18 mouse cellular contexts compared by ENCODE assay signal in genomic region chr4:95138676-95139075, GRCm38 (mm10).
DNase-seq lines count a peak whose midpoint lies in the region; ATAC-seq lines count a peak whose summit lies in the region.
"Had no signal": no experiment of that assay in that cellular context is flagged by ENCODE, and none has a peak within 500 bp of the region (broad histone marks: within the 10 kb centered on the region; RNA-seq: fewer than 3 reads in every experiment).

No protein-coding gene starts in this region.

- no peaks in the 10 kb centered on the region for H3K9me3 ChIP-seq in forebrain, embryonic 15.5 days
- H3K9me3 ChIP-seq in forebrain, embryonic 14.5 days (replicated peaks; ENCODE audit: control insufficient read depth, low read length): no peaks in the 10 kb centered on the region
- no peaks in the 10 kb centered on the region for H3K9me3 ChIP-seq in kidney, embryonic 15.5 days (replicated peaks)
- no peaks in the 10 kb centered on the region for H3K9me3 ChIP-seq in limb, embryonic 11.5 days (ENCODE audit: control insufficient read depth, low read length)
- no peaks in the 10 kb centered on the region for H3K9me3 ChIP-seq in limb, embryonic 10.5 days (replicated peaks)
- H3K9me3 ChIP-seq: embryonic facial prominence, embryonic 13.5 days; heart, embryonic 13.5 days; hindbrain, embryonic 15.5 days had no signal

- H3K4me3 ChIP-seq in forebrain, embryonic 15.5 days: no peak overlapping the region
- H3K4me3 ChIP-seq in forebrain, embryonic 14.5 days (ENCODE audit: low read depth, low read length): no peak overlapping the region
- H3K4me3 ChIP-seq in kidney, embryonic 15.5 days (replicated peaks): no peak overlapping the region
- H3K4me3 ChIP-seq in limb, embryonic 11.5 days (ENCODE audit: low read depth, low read length): no peak overlapping the region
- H3K4me3 ChIP-seq in limb, embryonic 10.5 days: no peak overlapping the region
- H3K4me3 ChIP-seq: embryonic facial prominence, embryonic 13.5 days; heart, embryonic 13.5 days; hindbrain, embryonic 15.5 days had no signal

- 0 out of 2 replicates have a peak overlapping the region, but pooled peaks have one; percentile 70 for H3K27ac ChIP-seq in forebrain, embryonic 15.5 days (replicated peaks)
- H3K27ac ChIP-seq in forebrain, embryonic 14.5 days (ENCODE audit: low read depth, low read length): no peak overlapping the region
- 0 out of 2 replicates have a peak overlapping the region, but pooled peaks have one; percentile 7 for H3K27ac ChIP-seq in kidney, embryonic 15.5 days
- peak overlapping the region; percentile 14; the same call in 1 of the 2 replicates for H3K27ac ChIP-seq in limb, embryonic 11.5 days (replicated peaks; ENCODE audit: low read depth, low read length)
- no peak overlapping the region for H3K27ac ChIP-seq in limb, embryonic 10.5 days
- H3K27ac ChIP-seq: embryonic facial prominence, embryonic 13.5 days had no signal

- DNase-seq in forebrain, embryonic 14.5 days (ENCODE audit: low spot score): no peak
- no peak for DNase-seq in kidney, adult 18-20 months
- no peak for DNase-seq in limb, embryonic 11.5 days (ENCODE audit: low spot score)
- DNase-seq in limb, embryonic 10.5 days (ENCODE audit: low spot score): no peak
- DNase-seq: adrenal gland, postnatal 14 days; cerebellum, adult 11-12 months; cerebellum, adult 9-10 months; cerebellum, postnatal 25 days; forebrain, postnatal 0 days; gastrocnemius, postnatal 14 days; heart, postnatal 36 days had no signal

- no peaks in the 10 kb centered on the region for H3K27me3 ChIP-seq in forebrain, embryonic 15.5 days
- H3K27me3 ChIP-seq in forebrain, embryonic 14.5 days (replicated peaks; ENCODE audit: control insufficient read depth, insufficient read depth, low read length): no peaks in the 10 kb centered on the region
- H3K27me3 ChIP-seq in kidney, embryonic 15.5 days: no peaks in the 10 kb centered on the region
- H3K27me3 ChIP-seq in limb, embryonic 11.5 days (ENCODE audit: control insufficient read depth, insufficient read depth, low read length): no peaks in the 10 kb centered on the region
- no peaks in the 10 kb centered on the region for H3K27me3 ChIP-seq in limb, embryonic 10.5 days (ENCODE audit: low read depth, poor library complexity, severe bottlenecking)
- H3K27me3 ChIP-seq: embryonic facial prominence, embryonic 13.5 days; hindbrain, embryonic 15.5 days; Patski had no signal

- peaks cover 45% of the 10 kb centered on the region for H3K4me1 ChIP-seq in forebrain, embryonic 15.5 days
- peaks cover 32% of the 10 kb centered on the region for H3K4me1 ChIP-seq in forebrain, embryonic 14.5 days (ENCODE audit: control insufficient read depth, insufficient read depth, low read length)
- H3K4me1 ChIP-seq in kidney, embryonic 15.5 days: peaks cover 23% of the 10 kb centered on the region
- H3K4me1 ChIP-seq in limb, embryonic 11.5 days (ENCODE audit: control insufficient read depth, insufficient read depth, low read length): peaks cover 1% of the 10 kb centered on the region; the same call in 1 of the 2 replicates
- H3K4me1 ChIP-seq in limb, embryonic 10.5 days: peaks cover 28% of the 10 kb centered on the region

- no peak overlapping the region for H3K4me2 ChIP-seq in forebrain, embryonic 15.5 days (replicated peaks)
- H3K4me2 ChIP-seq in forebrain, embryonic 14.5 days (ENCODE audit: low read length): no peak overlapping the region
- no peak overlapping the region for H3K4me2 ChIP-seq in kidney, embryonic 15.5 days
- no peak overlapping the region for H3K4me2 ChIP-seq in limb, embryonic 11.5 days (ENCODE audit: low read depth, severe bottlenecking)
- H3K4me2 ChIP-seq: embryonic facial prominence, embryonic 13.5 days; heart, embryonic 13.5 days; hindbrain, embryonic 15.5 days had no signal

- 76% methylated on average over 2 of the region's 2 CpGs for WGBS in forebrain, embryonic 15.5 days
- WGBS in forebrain, embryonic 14.5 days: 92% methylated on average over 2 of the region's 2 CpGs
- 39% methylated on average over 2 of the region's 2 CpGs for WGBS in kidney, embryonic 15.5 days
- 76% methylated on average over 2 of the region's 2 CpGs for WGBS in limb, embryonic 11.5 days
- WGBS in limb, embryonic 10.5 days: 89% methylated on average over 2 of the region's 2 CpGs

- no peak overlapping the region for H3K9ac ChIP-seq in forebrain, embryonic 15.5 days (replicated peaks)
- no peak overlapping the region for H3K9ac ChIP-seq in forebrain, embryonic 14.5 days (ENCODE audit: low read length)
- no peak overlapping the region for H3K9ac ChIP-seq in kidney, embryonic 15.5 days
- H3K9ac ChIP-seq in limb, embryonic 11.5 days (ENCODE audit: low read length): no peak overlapping the region
- H3K9ac ChIP-seq: embryonic facial prominence, embryonic 13.5 days; forebrain, postnatal 0 days; heart, embryonic 13.5 days; hindbrain, embryonic 15.5 days had no signal

- no peak for ATAC-seq in forebrain, embryonic 15.5 days (replicated peaks)
- no peak for ATAC-seq in forebrain, embryonic 14.5 days
- ATAC-seq in kidney, embryonic 15.5 days (replicated peaks; ENCODE audit: low FRiP score): peak; percentile 60
- no peak for ATAC-seq in limb, embryonic 11.5 days (ENCODE audit: insufficient number of reproducible peaks, low FRiP score, low TSS enrichment, low read depth)
- ATAC-seq: activated CD4-positive, CD25-positive, alpha-beta regulatory T cell, adult 4 months; Patski had no signal

- no peaks in the 10 kb centered on the region for H3K36me3 ChIP-seq in forebrain, embryonic 15.5 days
- H3K36me3 ChIP-seq in forebrain, embryonic 14.5 days (ENCODE audit: control insufficient read depth, insufficient read depth, low read length): no peaks in the 10 kb centered on the region
- H3K36me3 ChIP-seq in kidney, embryonic 15.5 days: no peaks in the 10 kb centered on the region
- H3K36me3 ChIP-seq in limb, embryonic 11.5 days (ENCODE audit: control insufficient read depth, insufficient read depth, low read length): no peaks in the 10 kb centered on the region
- no peaks in the 10 kb centered on the region for H3K36me3 ChIP-seq in limb, embryonic 10.5 days
- H3K36me3 ChIP-seq: embryonic facial prominence, embryonic 13.5 days; heart, embryonic 13.5 days; hindbrain, embryonic 15.5 days had no signal

Comparison
In these comparisons a context has a peak if more than half of its experiments do, and no peak if none do; other contexts are left out.
1. H3K27ac ChIP-seq: peak in forebrain, embryonic 15.5 days (single experiment), kidney, embryonic 15.5 days (single experiment) and limb, embryonic 11.5 days (single experiment); none in forebrain, embryonic 14.5 days (single experiment) and limb, embryonic 10.5 days (single experiment).